Mouse (Mus musculus): ENCODE measurements around the gene Ern2.

The Ern2 gene

GRCm38 (mm10) chr7:122186043-122186442 lies at the start of gene Ern2:
Gene Ern2, minus strand, starts transcription at chr7:122186207.
- in situ Hi-C loops (cut with MboI; ENCODE audit: unreplicated experiment in 2 of 2): loop anchor here (25.0 kb wide), 1 partner anchor 449 kb away; the partner anchor contains the start of gene Scnn1g (in 2 of the 2)

DNA sequence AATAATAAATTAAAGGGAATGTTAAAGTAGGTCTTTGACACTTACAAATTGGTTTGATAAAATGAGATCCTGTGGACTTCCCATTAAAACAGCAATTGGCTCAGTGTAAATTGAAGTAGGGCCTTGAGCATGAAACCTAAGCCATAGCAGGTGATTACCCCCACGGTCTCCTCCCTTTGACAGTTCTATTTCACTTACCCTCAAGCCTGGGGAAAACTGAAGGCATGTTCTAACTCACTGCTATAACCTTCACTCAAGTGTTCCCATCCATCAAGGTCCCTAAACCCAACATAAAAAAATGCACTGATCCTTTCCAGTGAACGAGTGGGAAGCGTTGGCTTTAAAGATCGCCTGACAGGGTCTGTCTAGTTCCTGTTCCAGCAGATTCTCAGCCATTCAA lies 44.9 kb upstream of the Ern2 start:
- in situ Hi-C loops (cut with MboI; ENCODE audit: unreplicated experiment in 2 of 2): loop anchor here in 1 of 2 experiments (25.0 kb wide), 1 partner anchor 1231 kb away; the partner anchor contains the start of gene Aqp8

- in situ Hi-C loops (cut with MboI; ENCODE audit: unreplicated experiment in 2 of 2): loop anchor here in 1 of 2 experiments (25.0 kb wide), 1 partner anchor 1232 kb away; the partner anchor contains the start of gene Aqp8
Observed at GRCm38 (mm10) chr7:122229916-122230315, 43.9 kb upstream of the Ern2 start.

DNA sequence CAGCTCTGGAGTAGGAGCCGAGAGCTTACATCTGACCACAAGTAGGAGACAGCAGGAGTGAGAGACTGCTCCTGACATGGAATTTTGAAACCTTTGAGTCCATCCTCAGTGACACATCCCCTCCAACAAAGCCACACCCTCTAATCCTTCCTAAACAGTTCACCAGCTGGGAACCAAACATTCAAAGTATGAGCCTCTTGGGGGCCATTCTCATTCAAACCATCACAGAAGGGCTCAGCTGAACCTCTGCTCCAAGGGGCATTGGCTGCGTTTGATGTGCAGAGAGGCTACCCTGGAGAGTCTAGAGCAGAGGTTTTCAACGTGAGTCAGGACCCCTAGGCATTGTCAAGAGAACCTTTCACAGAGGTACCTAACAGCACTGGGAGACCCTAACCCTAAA lies 43.3 kb upstream of the Ern2 start:
- in situ Hi-C loops (cut with MboI; ENCODE audit: unreplicated experiment in 2 of 2): loop anchor here in 1 of 2 experiments (25.0 kb wide), 1 partner anchor 1233 kb away; the partner anchor contains the start of gene Aqp8

- in situ Hi-C loops (cut with MboI; ENCODE audit: unreplicated experiment in 2 of 2): loop anchor here in 1 of 2 experiments (25.0 kb wide), 1 partner anchor 1236 kb away; the partner anchor contains the start of gene Aqp8
Observed at GRCm38 (mm10) chr7:122226744-122227143, 40.7 kb upstream of the Ern2 start.

- in situ Hi-C loops (cut with MboI; ENCODE audit: unreplicated experiment in 2 of 2): loop anchor here in 1 of 2 experiments (25.0 kb wide), 1 partner anchor 1236 kb away; the partner anchor contains the start of gene Aqp8
Observed at GRCm38 (mm10) chr7:122226020-122226742, 40.2 kb upstream of the Ern2 start.

GRCm38 (mm10) chr7:122219315-122219801 lies 33.4 kb upstream of the Ern2 start, which contains the start of gene Chp2:
Gene Chp2, plus strand, starts transcription at chr7:122219496.
- in situ Hi-C loops (cut with MboI; ENCODE audit: unreplicated experiment in 2 of 2): loop anchor here in 1 of 2 experiments (25.0 kb wide), 2 partner anchors 418 to 1243 kb away; partner anchors contain the start of gene Aqp8

DNA sequence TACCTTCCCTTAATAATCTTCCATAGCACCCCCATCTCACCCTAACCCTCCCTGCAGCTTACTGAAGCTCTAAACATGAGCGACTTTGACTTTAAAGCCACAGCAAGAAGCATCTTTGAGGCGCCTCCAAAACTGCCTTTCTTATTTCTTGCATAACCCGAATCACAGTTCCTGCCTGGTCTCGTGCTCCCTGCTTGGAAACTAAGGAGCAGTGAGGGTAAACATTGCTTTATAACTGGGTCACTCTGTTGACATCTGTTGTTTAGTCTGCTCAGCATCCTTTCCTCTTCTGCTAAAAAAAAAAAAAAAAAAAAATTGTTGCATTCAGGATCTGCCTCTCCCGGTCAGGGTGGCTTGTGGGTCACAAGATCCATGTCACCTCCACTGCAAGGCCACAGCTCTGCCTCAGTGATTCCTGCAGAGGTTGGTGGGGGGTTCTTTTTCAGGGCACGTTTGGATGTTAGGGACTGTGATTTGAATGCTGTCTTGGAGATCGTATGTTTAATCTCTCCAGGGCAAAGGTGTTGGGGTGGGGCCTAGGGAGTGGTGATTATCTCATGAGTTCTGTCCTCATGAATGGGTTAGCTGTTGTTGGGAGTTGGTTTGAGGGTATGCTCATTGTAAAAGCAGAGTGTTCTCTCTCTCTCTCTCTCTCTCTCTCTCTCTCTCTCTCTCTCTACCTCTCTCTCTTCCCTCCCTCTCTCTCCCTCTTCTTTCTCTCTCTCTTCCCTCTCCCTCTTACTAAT lies 22.4 kb upstream of the Ern2 start:
- in situ Hi-C loops (cut with MboI; ENCODE audit: unreplicated experiment in 2 of 2): loop anchor here in 1 of 2 experiments (25.0 kb wide), 2 partner anchors 429 to 1254 kb away; partner anchors contain the start of gene Aqp8

DNA sequence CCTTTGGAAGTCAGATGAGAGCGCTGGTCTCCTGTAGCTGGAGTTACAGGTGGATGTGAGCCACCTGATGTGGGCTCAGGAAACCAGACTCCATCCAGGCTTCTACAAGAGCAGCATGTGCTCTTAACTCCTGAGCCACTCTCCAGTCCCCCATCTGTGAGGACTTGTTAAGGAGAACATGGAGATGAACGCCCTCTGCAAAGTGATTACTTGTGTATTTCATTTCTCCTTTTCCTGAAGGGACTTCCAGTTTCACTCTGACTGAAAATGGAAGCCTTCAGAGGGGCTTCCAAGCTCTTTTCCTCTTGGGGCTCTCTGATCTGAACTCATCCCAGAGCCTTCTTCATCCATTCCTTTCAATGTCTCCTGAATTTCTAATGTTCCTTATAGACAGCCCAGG lies 20.1 kb upstream of the Ern2 start:
- in situ Hi-C loops (cut with MboI; ENCODE audit: unreplicated experiment in 2 of 2): loop anchor here in 1 of 2 experiments (25.0 kb wide), 2 partner anchors 431 to 1256 kb away; partner anchors contain the start of gene Aqp8

DNA sequence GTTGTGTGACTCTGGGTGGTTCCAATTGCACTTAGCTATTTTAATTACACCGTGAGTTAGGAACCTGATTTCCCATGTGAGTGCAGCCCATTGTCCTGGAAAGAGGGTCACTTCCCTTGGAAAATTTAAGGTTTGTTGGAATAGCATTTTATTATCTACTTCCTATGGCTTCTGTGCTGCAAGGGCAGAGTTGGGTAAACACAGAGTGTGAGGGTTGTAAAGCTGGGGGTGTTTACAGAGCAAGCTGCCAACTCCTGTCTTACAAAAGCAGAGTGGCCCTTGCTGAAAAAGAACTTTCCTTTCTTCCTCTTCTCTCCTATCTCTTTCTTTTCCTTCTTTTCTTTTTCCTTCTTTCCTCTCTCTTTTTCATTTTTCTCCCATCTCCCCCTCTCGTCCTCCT lies 17.9 kb upstream of the Ern2 start:
- in situ Hi-C loops (cut with MboI; ENCODE audit: unreplicated experiment in 2 of 2): loop anchor here in 1 of 2 experiments (25.0 kb wide), 2 partner anchors 433 to 1258 kb away; partner anchors contain the start of gene Aqp8

GRCm38 (mm10) chr7:122199296-122199695 lies 13.3 kb upstream of the Ern2 start:
- in situ Hi-C loops (cut with MboI; ENCODE audit: unreplicated experiment in 2 of 2): loop anchor here (10.0 to 25.0 kb wide), 3 partner anchors 104 to 726 kb away; partner anchors contain the start of gene Scnn1g (in 2 of the 2)

DNA sequence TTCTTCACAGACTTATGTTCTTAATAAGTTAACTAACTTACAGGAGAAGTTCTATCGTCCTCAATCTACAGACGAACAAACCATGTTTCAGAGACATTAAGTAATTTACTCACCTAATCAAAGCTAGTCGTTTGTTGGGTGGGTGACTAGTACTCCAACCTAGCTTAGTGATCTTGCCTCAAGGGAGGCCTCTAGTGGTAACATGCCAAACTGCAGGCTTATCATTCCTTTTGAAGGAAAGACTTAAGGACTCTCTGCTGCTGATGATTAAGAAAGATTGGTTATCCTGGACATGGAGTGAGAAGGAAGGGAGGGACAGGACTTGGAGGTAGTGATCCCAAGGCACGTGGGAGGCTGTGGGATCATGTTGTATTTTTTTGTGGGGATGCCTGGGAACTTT lies 11.3 kb upstream of the Ern2 start:
- in situ Hi-C loops (cut with MboI; ENCODE audit: unreplicated experiment in 2 of 2): loop anchor here (10.0 to 25.0 kb wide), 3 partner anchors 103 to 727 kb away; partner anchors contain the start of gene Scnn1g (in 2 of the 2)

GRCm38 (mm10) chr7:122196771-122197170 lies 10.8 kb upstream of the Ern2 start:
- in situ Hi-C loops (cut with MboI; ENCODE audit: unreplicated experiment in 2 of 2): loop anchor here (10.0 to 25.0 kb wide), 3 partner anchors 102 to 728 kb away; partner anchors contain the start of gene Scnn1g (in 2 of the 2)

DNA sequence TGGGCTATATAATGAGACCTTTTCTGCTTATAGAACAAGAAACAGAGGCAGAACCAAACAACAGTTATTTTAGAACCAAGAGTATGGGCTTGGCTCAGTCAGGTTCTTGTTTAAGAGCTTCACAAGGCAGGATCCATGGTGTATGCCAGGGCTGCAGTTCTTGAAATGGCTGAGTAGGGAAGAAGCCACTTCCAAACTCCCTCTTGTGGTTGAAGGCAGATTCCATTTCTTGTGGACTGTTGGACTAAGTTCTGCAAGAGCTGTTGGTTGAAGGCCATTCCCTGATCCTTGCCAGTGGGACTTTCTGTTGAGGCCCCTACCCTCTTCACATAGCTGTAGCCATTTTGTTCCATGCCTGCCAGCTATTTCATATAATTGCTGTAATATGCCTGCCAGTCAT lies 7.9 kb upstream of the Ern2 start:
- in situ Hi-C loops (cut with MboI; ENCODE audit: unreplicated experiment in 2 of 2): loop anchor here (10.0 to 25.0 kb wide), 3 partner anchors 99 to 731 kb away; partner anchors contain the start of gene Scnn1g (in 2 of the 2)

DNA sequence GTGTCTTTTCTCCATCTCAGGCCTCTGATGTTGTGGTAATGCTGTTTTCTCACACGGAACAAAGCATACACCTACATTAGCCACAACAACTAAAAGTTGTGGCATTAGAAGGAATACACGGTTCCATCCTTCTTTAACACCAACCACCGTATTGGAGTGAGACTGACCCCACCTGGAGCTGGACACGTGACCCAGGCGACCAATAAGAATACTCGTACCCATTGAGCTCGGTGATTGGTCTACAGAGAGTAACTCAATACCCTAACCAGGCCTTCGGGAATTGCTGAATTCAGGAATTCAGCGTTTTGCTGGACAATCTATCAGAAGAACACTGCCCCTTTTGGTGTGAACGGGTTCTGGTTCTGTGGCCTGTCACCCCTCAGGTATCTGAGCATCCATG lies 5.1 kb upstream of the Ern2 start:
- in situ Hi-C loops (cut with MboI; ENCODE audit: unreplicated experiment in 2 of 2): loop anchor here (10.0 to 25.0 kb wide), 3 partner anchors 96 to 734 kb away; partner anchors contain the start of gene Scnn1g (in 2 of the 2)

GRCm38 (mm10) chr7:122189484-122189883 lies 3.5 kb upstream of the Ern2 start:
- in situ Hi-C loops (cut with MboI; ENCODE audit: unreplicated experiment in 2 of 2): loop anchor here (25.0 kb wide), 1 partner anchor 452 kb away; the partner anchor contains the start of gene Scnn1g (in 2 of the 2)

DNA sequence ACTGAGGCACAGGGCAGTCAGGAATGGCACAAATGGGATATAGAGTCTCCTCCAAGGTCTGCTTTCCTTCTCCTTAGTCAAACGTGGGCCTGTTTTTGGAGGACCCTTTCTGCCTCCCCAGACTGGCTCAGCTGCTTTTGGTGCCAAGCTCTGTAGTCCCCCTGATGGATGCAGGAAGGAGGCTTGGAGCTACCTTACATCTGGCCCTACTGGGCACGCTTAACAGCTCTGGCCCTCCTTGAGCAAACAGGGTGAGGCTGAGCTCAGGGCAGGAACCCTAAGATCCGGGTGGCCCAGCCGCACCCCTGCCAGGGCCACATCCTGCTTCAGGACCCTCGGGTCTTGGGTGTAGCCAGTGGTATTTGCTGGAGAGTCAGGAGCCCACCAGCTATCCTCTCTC lies 1.4 kb downstream of the Ern2 start:
- in situ Hi-C loops (cut with MboI; ENCODE audit: unreplicated experiment in 2 of 2): loop anchor here (25.0 kb wide), 1 partner anchor 447 kb away; the partner anchor contains the start of gene Scnn1g (in 2 of the 2)

DNA sequence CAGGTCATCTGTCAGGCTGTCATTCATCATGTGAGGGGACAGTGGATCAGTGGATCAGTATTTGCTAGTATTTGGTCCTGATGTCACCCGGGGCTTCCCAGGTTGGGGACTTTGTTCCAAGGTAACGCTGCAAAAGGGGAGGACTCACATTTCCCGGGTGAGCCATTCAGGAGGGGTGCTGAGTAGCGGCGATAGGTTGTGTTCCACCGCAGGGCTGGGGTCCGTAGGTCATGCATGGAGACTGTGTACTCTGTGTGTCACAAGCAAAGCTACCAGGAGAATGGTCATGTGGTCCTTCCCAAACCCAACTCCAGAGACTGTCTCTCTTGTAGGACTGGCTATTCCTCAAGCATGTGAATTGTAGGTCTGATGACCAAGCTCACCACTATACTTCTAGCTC lies 5.3 kb downstream of the Ern2 start:
- in situ Hi-C loops (cut with MboI; ENCODE audit: unreplicated experiment in 2 of 2): loop anchor here (25.0 kb wide), 1 partner anchor 443 kb away; the partner anchor contains the start of gene Scnn1g (in 2 of the 2)

DNA sequence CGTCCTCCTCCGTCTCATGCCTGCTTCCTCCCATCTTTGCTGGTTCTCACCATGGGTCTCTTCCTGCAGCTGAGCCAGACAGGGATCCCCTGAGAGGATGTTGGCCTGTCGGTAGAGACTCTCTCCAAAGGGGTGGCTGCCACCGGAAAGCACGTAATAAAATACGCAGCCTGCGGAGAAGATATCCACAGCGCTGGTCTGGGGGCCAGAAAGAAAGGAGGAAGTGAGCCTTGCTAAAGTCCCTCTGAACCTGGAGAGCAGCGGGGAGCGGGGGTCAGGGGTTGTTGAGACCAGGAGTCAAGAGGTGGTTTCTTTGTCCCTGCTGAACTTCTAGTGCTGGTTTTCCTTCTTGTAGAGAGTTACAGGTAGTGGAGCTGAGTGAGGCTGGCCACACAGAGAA lies 14.4 kb downstream of the Ern2 start:
- in situ Hi-C loops (cut with MboI; ENCODE audit: unreplicated experiment in 2 of 2): no loop called here

DNA sequence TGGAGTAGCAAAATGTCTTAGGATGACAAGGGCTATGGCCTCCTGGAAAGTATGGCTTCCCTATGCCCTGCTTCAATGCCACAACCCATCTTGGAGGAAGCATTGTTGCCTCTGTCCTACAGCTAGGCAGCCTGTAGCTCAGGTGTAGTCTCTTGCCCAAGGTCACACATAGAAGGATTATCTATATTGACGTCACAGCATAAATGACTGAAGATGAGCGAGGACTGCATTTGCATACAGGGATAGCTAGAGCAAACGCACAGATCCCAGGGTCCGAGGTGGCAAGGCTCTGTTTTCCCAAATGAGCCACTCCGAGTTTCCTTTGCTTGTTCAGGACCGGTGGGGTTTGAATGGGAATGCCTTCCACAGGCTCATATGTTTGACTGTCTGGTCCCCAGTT lies 15.3 kb downstream of the Ern2 start:
- in situ Hi-C loops (cut with MboI; ENCODE audit: unreplicated experiment in 2 of 2): no loop called here
